Mouse (Mus musculus) WW6 (cell line): Measurements from ENCODE around the gene Vat1l.

Experiments
- DNase-seq: peaks from one replicate; pipeline ENCODE4 v3.0.0-alpha.2; 2013; ENCODE audit warnings: low read depth, low spot score

Gene Vat1l

DNA sequence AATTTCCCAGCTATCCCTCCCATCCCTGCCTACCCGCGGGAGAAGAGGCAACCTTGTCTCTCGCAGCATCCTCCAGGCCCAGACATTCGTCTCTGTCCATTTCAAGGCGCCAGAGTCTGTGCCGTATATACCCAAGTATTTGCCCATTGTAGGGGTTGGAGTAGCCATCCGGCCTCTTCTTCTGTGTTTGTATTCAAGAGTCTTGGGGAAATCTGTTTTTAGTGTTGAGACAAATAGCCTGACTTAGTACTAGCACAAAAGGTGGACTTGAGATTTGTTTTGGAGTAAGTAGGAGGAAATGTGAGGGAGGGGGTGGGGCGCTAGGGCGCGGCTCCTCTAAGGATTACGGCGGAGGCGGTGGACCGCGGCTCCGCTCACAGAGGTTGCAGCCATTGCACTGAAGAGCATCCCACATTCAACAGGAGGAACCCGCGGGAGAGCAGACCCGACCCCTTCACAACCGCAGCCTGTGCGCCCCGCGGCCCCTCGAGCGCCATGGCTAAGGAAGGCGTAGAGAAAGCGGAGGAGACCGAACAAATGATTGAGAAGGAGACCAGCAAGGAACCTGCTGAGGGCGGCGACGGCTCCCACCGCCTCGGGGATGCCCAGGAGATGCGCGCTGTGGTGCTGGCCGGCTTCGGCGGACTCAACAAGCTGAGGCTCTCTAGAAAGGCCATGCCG lies at the start of gene Vat1l:
Gene Vat1l, plus strand, starts transcription at position 392 of the 681 bp plus-strand sequence.
- DNase-seq, result peak; percentile 26

DNA sequence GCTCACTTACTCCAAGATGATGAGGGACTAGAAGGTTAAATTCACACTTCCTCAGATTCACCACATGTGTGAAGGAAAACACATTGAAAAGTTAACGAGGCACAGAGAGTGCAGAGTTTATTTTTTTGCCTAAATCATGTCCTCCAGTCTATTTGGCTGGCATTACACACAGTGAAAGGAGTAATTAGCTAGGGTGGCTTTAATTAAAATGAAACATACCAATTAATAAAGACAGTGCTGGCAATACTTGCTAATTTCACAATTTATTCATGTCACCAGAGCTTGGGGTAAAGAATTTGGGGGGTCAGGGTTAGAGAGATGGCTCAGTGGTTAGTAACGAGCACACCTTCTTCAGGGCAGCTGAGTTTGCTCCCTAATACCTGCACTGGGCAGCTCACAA lies 46.8 kb upstream of the Vat1l start:
- no peak for DNase-seq

DNA sequence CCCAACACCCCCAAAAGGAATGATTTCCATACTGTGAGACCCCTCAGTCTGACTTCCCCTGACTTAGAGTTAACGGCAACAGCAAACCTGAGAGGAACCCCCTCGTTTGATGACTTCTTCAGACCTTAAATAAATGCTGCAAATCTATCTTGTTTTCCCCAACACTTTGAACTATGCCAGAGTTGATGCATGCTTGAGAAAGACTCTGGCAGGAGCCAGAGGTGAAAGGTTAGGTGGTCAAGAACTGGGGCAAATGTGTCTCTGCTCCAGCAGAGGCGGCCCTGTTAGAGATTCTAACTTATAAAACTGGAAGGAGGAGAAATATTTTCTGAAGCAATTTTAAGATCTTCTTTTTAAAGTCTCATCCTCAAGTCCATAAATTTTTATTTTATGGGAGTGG lies 45.7 kb upstream of the Vat1l start:
- no peak for DNase-seq

DNA sequence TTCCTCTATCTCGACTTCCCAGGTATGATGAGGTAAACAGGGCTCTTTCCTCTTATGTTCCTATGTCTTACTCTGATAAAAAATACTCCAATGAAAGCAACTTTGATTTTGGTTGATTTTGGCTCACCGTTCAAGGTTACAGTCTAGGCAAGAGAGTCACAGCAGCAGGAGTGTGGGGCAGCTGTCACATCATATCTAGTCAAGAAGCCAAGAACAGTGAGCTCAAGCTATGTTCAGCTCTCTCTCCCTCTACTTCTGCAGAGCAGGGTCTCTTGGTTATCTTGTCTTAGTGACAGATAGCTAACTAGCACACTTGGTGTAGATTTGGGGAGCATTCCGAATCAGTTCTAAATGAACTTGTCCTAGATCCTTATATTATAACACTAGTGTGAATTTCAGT lies 41.5 kb upstream of the Vat1l start:
- no peak for DNase-seq

DNA sequence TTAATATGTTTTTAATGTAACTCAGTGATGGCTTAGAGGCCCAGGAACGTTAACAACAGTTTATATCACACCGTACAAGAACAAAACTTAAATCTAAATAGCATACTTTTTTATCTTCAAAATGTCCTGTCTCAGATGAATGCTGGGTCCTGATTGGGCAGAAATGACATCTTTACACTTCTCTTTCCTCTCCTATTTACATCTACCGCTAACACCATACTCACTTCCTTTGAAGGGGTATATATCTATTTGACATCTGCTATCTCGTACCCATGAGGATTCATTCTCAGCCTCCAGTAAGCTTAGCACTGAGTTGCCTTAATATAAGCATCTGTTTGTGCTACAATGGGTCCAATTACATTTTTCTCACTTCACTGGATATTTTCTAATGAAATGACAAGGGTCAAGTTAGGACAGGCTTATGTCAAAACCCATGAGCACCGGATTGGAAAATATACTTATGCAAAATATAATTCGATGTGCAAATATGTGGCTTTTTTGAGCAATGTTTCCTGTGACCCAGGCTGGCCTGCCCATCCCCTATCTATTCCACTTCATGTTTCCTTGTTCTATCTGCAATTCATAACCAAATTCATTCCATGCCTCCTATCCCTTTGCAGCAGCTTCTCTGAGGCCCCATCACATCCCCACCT lies 40.8 kb upstream of the Vat1l start:
- no peak for DNase-seq

DNA sequence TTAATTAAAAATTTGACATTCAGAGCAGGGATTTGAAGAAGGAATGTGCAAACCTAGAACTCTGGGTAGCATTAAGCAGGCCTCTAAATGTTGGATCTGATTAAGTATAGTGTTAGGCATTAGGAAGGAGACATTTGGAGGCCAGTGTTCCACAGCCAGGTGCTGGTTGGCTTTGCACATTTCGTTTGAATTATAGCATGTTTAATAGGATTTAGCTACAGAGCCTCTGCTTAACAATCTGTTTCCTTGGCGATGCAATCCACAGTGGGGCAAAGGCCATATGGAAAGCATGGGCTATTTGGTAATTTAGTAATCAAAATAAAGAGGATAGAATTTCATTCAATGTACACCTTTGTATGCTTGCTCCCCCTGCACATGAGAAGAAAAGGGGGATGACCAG lies 39.7 kb upstream of the Vat1l start:
- DNase-seq, result no peak

DNA sequence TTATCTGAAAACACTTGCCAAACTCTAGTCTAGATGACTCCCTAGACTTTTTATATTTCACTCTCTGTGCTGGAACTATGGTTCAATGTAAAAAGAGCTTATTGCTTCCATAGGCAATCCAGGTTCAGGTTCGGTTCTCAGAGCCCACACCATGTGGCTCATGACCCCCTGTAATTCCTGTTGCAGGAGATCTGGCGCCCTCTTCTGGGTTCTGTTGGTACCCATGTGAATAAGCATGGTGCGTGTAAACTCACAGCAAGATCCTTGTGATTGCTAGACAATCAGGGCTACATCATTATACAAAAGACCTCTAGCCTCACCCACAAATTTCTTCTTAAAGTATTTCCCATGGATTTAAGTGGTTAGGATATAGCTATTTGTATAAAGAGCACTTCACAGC lies 28.7 kb upstream of the Vat1l start:
- DNase-seq, result peak; percentile 16

DNA sequence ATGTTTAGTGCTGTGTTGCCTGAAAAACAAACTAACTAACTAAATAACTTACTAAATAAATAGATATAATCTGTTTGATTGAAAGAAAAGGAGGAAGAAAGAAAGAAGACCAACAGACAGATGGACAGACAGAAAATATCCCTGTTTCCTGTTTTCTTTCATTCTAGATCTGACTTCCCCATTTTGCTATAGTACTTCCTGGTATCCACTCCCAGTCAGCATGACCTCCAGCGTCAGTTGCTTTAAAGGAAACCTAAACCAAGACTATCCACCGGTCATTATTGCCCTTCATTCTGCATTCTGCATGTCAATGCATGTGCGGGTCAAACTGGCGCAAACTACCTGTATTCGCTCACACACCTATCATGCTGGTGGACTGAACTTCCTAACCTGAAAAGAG lies 12.1 kb upstream of the Vat1l start:
- no peak for DNase-seq

DNA sequence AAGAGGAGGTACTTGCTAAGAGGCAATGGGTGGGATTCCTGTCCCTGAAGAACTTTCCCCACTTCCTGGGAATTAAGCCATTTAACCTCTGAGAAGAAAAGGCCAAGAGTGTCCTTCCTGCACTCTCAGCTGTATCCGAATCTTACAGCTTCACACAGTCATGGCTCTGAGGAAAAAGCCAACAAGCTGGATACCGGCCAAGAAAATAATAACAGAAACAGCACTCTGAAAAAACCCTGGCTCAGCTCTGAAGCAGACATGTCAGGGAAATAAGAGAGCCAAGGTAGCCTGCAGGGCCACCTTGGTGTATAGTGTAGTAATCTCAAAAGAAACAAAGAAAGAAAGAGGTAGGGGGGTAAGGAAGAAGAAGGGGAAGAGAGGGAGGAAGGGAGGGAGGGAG lies 6.4 kb upstream of the Vat1l start:
- DNase-seq, result no peak

DNA sequence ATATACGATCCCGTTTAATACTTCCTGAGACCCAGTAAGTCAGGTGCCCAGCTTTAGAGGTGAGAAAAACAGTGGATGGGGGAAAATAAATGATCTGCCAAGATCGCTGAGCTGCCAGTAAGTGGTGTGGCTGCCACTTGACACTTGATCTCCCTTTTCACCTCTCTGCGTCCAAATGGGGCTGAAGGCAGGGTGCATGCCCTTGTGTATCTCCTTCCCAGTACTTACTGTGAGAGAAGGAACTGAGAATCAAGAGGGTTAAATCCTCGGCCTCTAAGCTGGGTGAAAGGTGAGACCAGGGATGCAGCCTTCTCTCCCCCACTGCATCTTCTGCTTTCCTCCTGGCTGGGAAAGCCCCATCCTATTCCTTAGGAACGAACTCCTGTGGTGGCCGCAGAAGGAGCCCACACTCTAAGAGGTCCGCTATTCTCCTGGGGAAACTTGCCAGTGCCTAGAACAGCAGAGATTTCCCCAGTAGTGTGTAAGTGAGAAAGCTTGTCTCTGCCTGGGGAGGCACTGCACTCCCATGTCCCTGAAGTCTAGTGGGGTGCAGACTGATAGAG lies 1.1 kb downstream of the Vat1l start:
- DNase-seq, result no peak

DNA sequence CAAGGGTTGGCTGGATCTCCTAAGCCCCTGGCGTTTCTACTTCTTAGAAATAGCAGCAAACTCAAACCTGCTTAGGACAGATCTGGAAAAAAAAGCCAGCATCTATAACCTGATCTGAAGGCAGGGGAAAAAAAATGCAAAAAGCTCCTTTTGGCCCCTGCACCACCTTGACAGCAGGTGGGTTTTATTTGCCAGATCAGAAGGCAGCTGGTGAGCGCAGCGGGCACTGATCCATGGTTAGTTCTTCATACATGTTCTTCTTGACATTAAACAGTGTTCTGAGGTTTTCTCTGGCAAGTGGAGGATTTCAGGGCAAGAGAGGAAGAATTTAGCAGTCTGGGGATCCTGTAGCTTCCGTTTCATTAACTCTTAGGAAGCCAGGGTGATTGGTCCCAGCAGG lies 1.6 kb downstream of the Vat1l start:
- no peak for DNase-seq

DNA sequence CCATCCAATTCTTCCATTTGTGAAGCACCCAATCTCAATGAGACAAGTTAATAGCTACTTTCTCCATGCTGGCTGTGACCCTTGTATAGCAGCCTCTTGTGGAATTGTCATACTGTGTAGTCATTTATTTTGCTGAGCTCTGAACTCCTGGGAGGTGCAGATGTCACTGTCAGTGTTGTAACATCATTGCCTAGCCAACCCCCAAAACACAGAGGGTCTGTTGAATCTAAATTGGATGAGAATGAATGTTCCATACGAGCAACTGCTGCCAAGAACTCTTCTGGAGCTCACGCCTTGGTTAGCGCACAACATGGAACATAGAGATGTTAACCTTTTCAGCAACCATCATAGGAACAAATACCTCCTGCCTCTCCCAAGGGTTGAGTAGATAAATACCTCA lies 15.4 kb downstream of the Vat1l start:
- no peak for DNase-seq

DNA sequence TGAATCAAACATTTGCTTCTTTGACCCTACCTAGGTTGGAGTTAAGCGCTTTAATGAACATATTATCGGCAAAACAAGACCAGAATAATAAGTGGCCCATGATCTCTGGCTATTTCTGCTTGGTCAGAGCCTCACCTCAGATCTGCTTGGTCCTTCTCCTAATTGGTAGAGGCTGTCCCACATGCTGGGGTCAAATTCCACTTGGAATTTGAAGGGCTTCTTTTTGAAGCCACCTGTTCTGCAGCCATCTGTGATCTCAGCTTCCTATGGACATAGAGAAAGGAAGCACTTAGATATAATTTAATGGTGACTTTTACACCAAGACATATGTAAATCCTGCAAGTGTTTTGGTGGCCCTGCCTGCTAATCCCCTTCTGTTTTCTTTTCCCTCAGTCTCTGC lies 16.6 kb downstream of the Vat1l start:
- DNase-seq, result no peak

DNA sequence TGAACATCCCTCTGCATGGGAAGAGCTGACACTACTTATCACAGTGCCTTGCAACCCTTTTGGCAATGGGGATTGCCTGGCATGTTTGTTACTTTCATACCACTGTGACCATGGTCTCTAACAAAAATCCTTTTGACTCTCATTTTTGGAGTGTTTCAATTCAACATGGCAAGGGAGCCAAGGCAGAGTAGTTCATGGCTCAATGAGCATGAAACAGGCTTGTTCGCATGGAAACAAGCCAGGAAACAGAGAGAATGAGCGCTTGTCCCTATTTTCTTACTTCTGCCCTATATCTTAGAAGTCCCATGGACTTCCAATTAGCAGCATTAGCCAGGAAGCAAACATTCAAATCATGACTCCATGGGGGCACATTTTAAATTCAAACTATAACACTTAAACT lies 18.6 kb downstream of the Vat1l start:
- DNase-seq, result no peak

DNA sequence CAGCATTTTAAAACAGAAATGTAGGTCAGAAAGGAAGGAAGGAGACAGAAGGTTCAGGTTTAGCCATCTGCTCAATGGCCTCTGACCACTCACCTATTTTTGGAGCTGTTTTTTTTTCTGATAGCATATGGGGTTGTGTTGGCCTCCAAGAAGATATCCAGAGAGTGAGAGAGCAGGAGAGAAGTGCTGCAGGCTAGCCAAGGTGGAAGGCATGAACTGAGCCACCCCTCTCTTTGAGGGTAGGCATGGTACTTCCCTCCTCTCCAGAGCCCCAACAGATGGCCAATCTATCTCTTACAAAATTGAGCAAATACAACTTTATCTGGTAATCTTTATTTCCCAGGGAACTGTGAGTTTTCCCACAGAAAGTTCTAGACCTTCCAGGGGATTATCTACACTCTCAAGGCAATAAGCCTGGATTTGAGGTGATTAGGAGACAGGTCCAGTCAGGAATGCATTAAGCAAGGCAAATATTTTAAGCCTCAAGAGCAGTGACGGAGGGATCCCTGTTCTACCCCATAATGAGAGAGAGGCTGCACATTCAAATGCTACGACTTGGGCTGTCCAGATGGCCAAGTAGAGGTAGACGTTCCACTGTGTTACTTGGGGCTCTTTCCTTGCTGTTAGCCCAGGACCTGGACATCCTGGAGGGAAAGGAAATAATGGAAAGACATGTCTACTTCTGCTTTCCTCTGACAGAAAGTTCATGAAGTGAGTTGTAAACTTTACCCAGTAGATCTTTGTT lies 46.1 kb downstream of the Vat1l start:
- DNase-seq, result no peak

DNA sequence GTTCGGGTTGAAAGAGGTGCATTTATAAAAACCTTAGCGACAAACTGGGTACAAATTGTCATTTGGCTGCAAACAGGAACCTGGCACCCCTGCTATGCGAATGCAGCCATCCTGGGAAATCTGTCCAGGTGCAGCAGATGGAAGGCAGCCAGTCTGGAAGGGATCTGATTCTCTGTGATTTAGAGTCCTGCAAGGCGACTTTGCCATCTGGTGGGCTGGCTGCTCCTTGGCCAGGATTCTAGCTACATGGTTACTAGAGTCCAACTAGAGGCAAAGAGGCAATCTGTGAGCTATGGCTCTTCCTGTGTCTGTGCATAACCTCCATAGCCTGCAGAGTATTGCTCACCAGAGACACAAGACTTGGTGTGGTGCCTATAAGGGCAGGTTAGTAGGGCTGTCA lies 53.3 kb downstream of the Vat1l start:
- no peak for DNase-seq

DNA sequence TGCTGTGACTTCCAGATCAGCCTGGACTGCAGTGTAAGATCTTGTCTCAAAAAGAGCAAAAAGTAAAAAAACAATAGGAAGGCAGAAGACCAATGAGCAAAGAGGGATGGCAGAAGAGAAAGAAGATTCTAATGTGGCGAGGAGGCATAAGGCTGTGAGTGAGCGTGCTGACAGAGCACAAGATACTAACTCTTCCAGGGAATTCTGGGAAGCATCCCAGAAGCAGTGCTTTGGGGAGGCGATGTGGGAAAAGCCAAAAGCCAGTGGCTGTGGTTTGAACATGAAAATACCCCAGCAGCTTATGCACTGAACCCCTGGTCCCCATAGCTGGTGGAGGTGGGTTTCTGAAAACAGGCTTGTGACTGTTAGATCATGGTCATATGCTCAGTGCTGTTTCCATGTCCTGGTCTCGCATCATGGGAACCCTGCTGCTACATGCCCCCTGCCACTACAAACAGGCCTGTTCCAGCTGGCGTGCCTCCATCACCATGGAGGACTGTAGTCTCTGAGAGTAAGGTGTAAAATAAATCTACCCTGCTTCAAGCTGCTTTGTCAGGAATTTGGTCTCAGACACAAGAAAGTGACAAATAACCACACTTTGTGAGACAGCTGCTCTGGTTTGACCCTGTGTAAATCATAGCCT lies 54.4 kb downstream of the Vat1l start:
- DNase-seq, result no peak

DNA sequence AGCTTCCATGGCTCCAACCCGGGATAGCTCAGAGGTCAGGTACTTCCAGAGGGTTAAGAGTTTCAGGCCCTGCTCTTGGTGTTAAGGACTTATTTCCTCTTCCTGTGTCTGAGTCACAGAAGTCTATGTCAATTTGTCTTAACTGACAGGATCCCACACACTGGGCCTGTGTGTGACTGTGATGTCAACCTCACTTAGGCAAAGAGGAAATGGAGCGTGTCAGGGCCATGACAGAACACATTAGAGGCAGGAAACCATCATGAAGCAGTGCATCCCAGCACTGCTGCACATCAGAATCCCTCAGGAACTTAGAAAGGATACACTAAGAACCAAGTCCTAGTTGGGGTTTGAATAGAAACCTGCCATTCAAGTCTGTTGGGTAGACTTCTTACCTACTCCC lies 56.9 kb downstream of the Vat1l start:
- DNase-seq, result no peak

DNA sequence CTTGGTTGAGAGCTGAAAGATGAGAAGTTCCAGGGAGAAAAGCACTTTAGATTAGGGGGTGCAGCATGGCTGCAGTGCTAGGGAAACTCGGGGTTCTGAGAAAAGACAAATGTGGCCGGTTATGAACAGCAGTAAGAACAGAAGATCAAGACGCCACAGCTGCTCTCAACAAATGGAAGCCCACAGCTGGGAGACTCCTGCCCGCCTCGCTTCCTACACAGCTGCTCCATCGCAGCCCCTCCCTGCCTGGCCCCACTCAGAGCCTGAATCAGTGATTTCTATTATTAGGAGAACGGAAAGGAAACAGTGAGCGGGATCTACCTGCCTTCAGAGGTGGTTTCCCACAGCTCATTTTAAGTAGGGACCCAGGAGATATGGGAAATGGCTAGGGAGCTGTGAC lies 69.1 kb downstream of the Vat1l start:
- no peak for DNase-seq

DNA sequence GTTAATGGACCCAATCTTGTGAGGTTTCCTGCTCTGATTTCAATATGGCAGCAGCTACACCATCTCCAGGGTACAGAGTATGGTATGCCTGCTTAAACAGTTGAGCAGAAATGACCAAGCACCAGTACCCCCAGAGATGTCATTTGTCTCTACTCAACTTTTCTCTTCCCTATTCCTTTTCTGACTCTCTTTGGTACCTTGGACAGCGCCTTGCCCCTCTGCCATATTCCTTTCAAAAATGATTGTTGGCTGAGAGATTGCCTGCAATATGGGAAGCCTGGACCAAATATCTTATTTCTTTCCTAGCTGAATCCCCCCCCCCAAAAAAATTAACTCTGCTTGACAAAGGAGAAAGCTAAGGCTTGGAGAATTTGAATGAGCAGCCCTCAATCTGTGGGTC lies 75.7 kb downstream of the Vat1l start:
- DNase-seq, result no peak

DNA sequence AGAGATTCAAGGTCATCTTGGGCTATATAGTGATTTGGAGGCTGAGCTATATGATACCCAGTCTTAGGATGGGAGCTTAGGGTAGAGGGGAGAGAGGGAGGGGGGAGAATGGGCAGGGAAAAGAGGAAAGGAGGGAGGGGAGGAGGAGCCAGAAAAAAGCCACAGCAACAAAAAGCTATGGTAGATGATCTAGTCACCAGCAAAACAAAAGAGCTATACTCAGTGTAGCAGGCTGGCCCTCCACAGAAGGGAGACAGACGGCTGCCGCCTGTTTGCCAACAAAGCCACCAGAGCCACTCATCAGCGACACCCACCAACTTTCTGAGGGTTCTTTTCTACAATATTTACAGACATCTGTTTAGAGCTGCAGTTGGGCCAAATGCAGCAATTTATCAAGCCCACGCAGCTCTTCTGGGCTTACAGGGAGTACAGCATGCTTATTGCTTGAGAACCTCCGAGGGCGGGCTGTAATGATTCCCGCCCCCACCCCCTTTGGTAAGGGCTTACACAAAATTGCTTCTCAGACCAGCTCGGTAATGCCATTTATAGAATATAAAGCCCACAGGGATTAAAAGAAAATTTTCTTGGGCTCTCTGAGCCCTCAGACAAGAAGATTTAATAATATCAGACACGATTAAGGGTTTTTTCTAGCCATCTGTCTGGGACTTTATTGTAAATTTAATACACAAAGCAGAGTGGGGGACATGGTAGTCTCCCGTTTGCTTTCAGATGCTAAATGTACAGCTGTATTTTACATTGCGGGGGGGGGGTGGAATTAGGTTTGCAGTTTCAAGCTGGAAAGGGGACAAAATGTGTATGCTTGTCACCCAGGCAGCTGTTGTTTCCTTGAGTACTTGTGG lies 89.7 kb downstream of the Vat1l start:
- no peak for DNase-seq
